Mouse (Mus musculus) spleen, adult 10 weeks (tissue): ENCODE results near the gene Tomm40. TPM values are rescaled to one million over a fixed set of nuclear protein-coding genes. Genes with fewer than 3 reads are reported as not detected.

Experiments
- polyA plus RNA-seq: library from polyadenylated mRNA; stranded (reverse); fragments of 350-450 nt; fragmentation: Illumina TruSeq; extraction: RNeasy Lipid Tissue Mini Kit (QIAGEN cat#74804); gene quantifications from one replicate; pipeline ENCODE4 v1.2.3, GENCODE M21; 2015; ENCODE audit warnings: low replicate concordance; ENCODE audit not compliant: insufficient read depth

The Tomm40 gene
- polyA plus RNA-seq, result 9.2 TPM

DNA sequence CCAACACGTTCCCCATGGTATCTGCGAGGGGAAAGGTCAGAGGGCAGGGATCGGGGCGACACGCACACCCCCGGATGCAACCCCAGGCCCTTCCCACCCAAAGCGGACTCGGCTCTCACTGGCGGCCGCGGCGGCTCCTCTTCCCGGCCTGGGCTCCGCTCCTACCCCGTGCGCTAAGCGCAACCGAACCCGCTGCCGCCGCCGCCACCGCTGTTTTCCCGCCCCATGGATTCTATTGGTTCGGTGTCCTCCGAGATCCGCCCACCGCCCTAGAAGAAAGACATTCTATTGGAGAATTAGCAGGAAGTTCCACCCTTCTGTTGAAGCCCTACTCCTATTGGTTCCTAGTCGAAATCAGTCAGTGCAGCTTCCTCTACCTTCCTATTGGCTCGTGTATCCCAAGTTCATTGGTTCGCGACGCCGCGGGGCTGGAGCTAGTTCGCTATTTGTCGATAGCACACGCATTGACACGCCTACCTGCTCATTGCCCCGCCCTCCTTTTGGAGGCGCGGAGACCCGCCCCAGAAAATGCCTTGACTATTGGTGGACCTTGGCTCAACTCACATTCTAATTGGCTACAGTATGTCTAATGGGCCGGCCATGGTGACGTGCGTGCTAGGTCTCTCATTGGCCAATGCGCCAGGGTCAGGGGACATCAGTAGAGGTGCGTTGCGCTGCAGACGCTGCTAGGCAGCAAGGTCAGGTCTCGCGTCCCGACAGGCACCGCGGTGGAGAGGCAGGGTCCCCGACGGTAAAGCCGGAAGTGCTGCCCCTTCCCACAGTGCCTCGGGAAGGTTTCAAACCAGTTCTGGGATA, at the start of gene Tomm40:
TSS of gene Tomm40 (minus strand) at position 200 of the 816 bp plus-strand sequence.

GRCm38 (mm10) chr7:19750217-19751069, 35.2 kb upstream of the Tomm40 start, which contains the start of gene Nectin2:
TSS of gene Nectin2 (minus strand) at chr7:19750483.

DNA sequence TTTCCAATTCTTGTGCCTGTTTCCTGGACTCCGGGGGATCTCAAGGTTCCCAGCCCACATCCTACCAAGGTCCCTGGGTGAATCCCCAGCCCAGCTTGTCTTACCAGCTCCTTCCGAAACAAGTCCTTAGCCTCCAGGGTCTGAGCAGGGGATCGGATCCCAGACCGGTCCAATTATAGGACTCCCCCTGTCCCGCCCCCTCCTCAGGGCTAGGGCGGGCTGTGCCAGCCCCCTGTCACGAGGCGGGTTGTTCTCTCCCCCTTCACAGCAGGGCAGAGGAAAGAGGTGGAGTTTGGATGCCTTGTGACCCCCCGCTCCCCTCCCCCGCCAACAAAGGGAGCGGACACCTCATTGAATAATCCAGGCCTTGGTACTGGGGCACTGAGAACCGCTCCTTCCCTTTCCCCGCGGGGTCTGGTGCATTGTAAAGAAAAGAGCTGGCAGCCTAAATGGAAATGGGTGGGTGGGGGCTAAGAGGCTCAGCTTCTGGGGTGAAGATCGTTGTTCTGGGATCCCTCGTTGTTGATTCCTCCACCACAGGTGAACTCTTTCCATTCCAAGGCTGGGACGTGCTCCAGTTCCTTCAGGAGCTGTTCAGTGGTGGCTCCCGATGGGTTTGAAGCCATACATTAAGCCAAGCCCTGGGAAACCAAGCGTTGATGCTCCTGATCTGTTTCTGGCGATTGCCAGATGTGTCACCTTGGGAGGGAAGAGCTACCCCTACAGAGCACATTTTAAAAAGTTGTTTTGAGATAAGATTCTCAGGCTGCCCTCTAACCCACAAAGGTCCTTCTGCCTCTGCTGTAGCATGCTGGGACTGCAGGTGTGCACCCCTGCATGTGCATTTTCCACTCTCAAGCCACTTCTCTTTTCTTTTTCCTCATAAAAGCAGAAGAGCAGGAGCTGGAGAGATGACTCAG, 16.1 kb downstream of the Tomm40 start, which contains the start of gene Apoe:
TSS of gene Apoe (minus strand) at position 282 of the 920 bp plus-strand sequence.

GRCm38 (mm10) chr7:19691873-19692865, 23.1 kb downstream of the Tomm40 start, which contains the start of gene Apoc1:
TSS of gene Apoc1 (minus strand) at chr7:19692660.

DNA sequence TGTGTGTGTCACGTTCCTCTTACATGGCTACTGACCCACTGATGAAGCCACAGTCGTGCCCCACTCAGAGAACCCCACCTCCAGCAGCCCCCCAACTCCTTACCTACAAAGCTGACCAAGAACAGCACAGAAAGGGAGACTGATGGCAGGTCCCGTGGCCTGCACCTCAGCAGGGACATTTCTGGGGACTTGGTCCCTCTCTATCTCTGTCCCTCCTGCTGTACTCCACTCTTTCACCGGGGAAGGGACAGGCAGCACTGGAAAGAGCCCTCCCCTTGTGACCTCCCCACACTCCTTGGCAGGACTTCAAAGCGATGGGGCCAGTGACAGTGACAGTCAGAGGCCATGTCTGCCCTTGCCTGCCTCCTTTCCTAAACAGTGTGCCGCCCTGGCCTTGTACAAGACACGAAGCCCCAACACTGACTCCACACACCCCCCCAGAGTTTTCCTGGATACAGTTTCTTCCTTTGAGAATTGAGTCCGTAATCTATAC, 34.0 kb downstream of the Tomm40 start, which contains the start of the genes Gm44805 and Apoc4:
TSS of gene Gm44805 (minus strand) at position 222 of the 493 bp plus-strand sequence.
TSS of gene Apoc4 (minus strand) at position 278 of the 493 bp plus-strand sequence.

GRCm38 (mm10) chr7:19677872-19678271, 37.4 kb downstream of the Tomm40 start, which contains the start of gene Apoc2:
TSS of gene Apoc2 (minus strand) at chr7:19677941.

GRCm38 (mm10) chr7:19664955-19665841, 50.0 kb downstream of the Tomm40 start, which contains the start of gene Clptm1:
TSS of gene Clptm1 (minus strand) at chr7:19665033.

Other genes starting within 250 kb of the Tomm40 start
- 8.9 TPM for gene Bloc1s3, start 207.1 kb downstream of the Tomm40 start, polyA plus RNA-seq
- 4.6 TPM for gene Trappc6a, start 207.0 kb downstream of the Tomm40 start, polyA plus RNA-seq
- 0.26 TPM for gene Nkpd1, start 197.6 kb downstream of the Tomm40 start, polyA plus RNA-seq
- 6.9 TPM for gene Ppp1r37, start 152.4 kb downstream of the Tomm40 start, polyA plus RNA-seq
- 2.5 TPM for gene Zfp296, start 138.2 kb downstream of the Tomm40 start, polyA plus RNA-seq
- gene Gemin7, start 137.8 kb downstream of the Tomm40 start, polyA plus RNA-seq, result 77.3 TPM
- 39.0 TPM for gene Clasrp, start 111.0 kb downstream of the Tomm40 start, polyA plus RNA-seq
- gene Relb, start 86.0 kb downstream of the Tomm40 start, polyA plus RNA-seq, result 33.2 TPM
- 90.3 TPM for gene Clptm1, start 50.4 kb downstream of the Tomm40 start, polyA plus RNA-seq
- gene Apoc2, start 37.5 kb downstream of the Tomm40 start, polyA plus RNA-seq, result 2.6 TPM
- not detected for gene Gm44805, start 34.0 kb downstream of the Tomm40 start, polyA plus RNA-seq
- gene Apoc4, start 34.0 kb downstream of the Tomm40 start, polyA plus RNA-seq, result not detected
- 27.6 TPM for gene Apoc1, start 22.8 kb downstream of the Tomm40 start, polyA plus RNA-seq
- 297 TPM for gene Apoe, start 16.2 kb downstream of the Tomm40 start, polyA plus RNA-seq
- 6.5 TPM for gene Nectin2, start 35.0 kb upstream of the Tomm40 start, polyA plus RNA-seq
- gene Bcam, start 55.6 kb upstream of the Tomm40 start, polyA plus RNA-seq, result 2.9 TPM
- 0.40 TPM for gene Cblc, start 81.4 kb upstream of the Tomm40 start, polyA plus RNA-seq
- 48.7 TPM for gene Bcl3, start 107.3 kb upstream of the Tomm40 start, polyA plus RNA-seq
- gene Gm19345, start 136.6 kb upstream of the Tomm40 start, polyA plus RNA-seq, result not detected
- 1.2 TPM for gene Ceacam16, start 145.9 kb upstream of the Tomm40 start, polyA plus RNA-seq
- gene Ceacam19, start 172.5 kb upstream of the Tomm40 start, polyA plus RNA-seq, result 0.32 TPM
- gene Pvr, start 205.7 kb upstream of the Tomm40 start, polyA plus RNA-seq, result 22.2 TPM
- gene Igsf23, start 235.3 kb upstream of the Tomm40 start, polyA plus RNA-seq, result 1.6 TPM
- gene Ceacam20, start 250.0 kb upstream of the Tomm40 start, polyA plus RNA-seq, result not detected